Mouse (Mus musculus): ENCODE results near the gene Ap3m1. TPM values are rescaled to one million over a fixed set of nuclear protein-coding genes. Genes with fewer than 3 reads are reported as not detected.
"Not testable (repeated sequence)": the region's sequence is repeated elsewhere in the genome, so short reads cannot be mapped to it uniquely, and the experiment has no call there.

The Ap3m1 gene
- 78.2 and 80.9 TPM in 2 replicates for polyA plus RNA-seq (2015; fragmentation: Nextera tagmentation; extraction: Ambion mirVana)

GRCm38 (mm10) chr14:21052112-21052780, at the start of gene Ap3m1, which contains the start of gene Adk:
TSS of gene Ap3m1 (minus strand) at chr14:21052508.
TSS of gene Adk (plus strand) at chr14:21052574.
- 0% methylated on average over 48 of the region's 48 CpGs for WGBS
- Histone ChIP-seq H3K9ac (peak within 1 kb of the TSS; percentile 76), H3K36me3 (replicated peaks) (no peaks in the 10 kb centered on the region), H3K27ac (peak within 1 kb of the TSS; percentile 97), H3K4me2 (peak within 1 kb of the TSS; percentile 93), H3K9me3 (no peaks in the 10 kb centered on the region), H3K4me1 (peaks cover 16% of the 10 kb centered on the region), H3K4me3 (peak within 1 kb of the TSS; percentile 82), H3K27me3 (replicated peaks) (no peaks in the 10 kb centered on the region)
- peak; percentile 98 for ATAC-seq (replicated peaks)

GRCm38 (mm10) chr14:21101562-21101961, 49.3 kb upstream of the Ap3m1 start:
- no peak overlapping the region for H3K9ac ChIP-seq
- H3K4me1 ChIP-seq: no peaks in the 10 kb centered on the region
- no peaks in the 10 kb centered on the region for H3K36me3 ChIP-seq (replicated peaks)
- no peaks in the 10 kb centered on the region for H3K27me3 ChIP-seq (replicated peaks)
- H3K27ac ChIP-seq: no peak overlapping the region
- H3K4me3 ChIP-seq: no peak overlapping the region
- 56% methylated on average over 7 of the region's 7 CpGs for WGBS
- no peaks in the 10 kb centered on the region for H3K9me3 ChIP-seq
- no peak overlapping the region for H3K4me2 ChIP-seq
- ATAC-seq (replicated peaks): no peak

- no peak overlapping the region for H3K9ac ChIP-seq
- H3K4me1 ChIP-seq: no peaks in the 10 kb centered on the region
- no peak overlapping the region for H3K27ac ChIP-seq
- H3K36me3 ChIP-seq (replicated peaks): no peaks in the 10 kb centered on the region
- no peaks in the 10 kb centered on the region for H3K27me3 ChIP-seq (replicated peaks)
- no peak for ATAC-seq (replicated peaks)
- H3K9me3 ChIP-seq: no peaks in the 10 kb centered on the region
- H3K4me2 ChIP-seq: no peak overlapping the region
- WGBS: 82% methylated on average over 2 of the region's 2 CpGs
- no peak overlapping the region for H3K4me3 ChIP-seq
These were observed 48.6 kb upstream of the Ap3m1 start for GRCm38 (mm10) chr14:21100876-21101275.

GRCm38 (mm10) chr14:21099371-21099770, 47.1 kb upstream of the Ap3m1 start:
- H3K27ac ChIP-seq: no peak overlapping the region
- H3K4me1 ChIP-seq: no peaks in the 10 kb centered on the region
- H3K27me3 ChIP-seq (replicated peaks): no peaks in the 10 kb centered on the region
- H3K4me2 ChIP-seq: no peak overlapping the region
- no peak for ATAC-seq (replicated peaks)
- no peak overlapping the region for H3K9ac ChIP-seq
- no peaks in the 10 kb centered on the region for H3K36me3 ChIP-seq (replicated peaks)
- H3K9me3 ChIP-seq: no peaks in the 10 kb centered on the region
- 84% methylated on average over 7 of the region's 7 CpGs for WGBS
- no peak overlapping the region for H3K4me3 ChIP-seq

- ATAC-seq (replicated peaks): no peak
- Histone ChIP-seq H3K4me3 (no peak overlapping the region), H3K27me3 (replicated peaks) (no peaks in the 10 kb centered on the region), H3K4me2 (no peak overlapping the region), H3K36me3 (replicated peaks) (no peaks in the 10 kb centered on the region), H3K27ac (no peak overlapping the region), H3K9ac (no peak overlapping the region), H3K4me1 (no peaks in the 10 kb centered on the region), H3K9me3 (no peaks in the 10 kb centered on the region)
- WGBS: 91% methylated on average over 4 of the region's 4 CpGs
These were observed 44.4 kb upstream of the Ap3m1 start for GRCm38 (mm10) chr14:21096689-21097088.

GRCm38 (mm10) chr14:21096279-21096678, 44.0 kb upstream of the Ap3m1 start:
- Histone ChIP-seq H3K27ac (no peak overlapping the region), H3K4me3 (no peak overlapping the region), H3K4me1 (no peaks in the 10 kb centered on the region), H3K4me2 (no peak overlapping the region), H3K9ac (no peak overlapping the region), H3K9me3 (no peaks in the 10 kb centered on the region), H3K27me3 (replicated peaks) (no peaks in the 10 kb centered on the region), H3K36me3 (replicated peaks) (no peaks in the 10 kb centered on the region)
- ATAC-seq (replicated peaks): no peak

GRCm38 (mm10) chr14:21094161-21094560, 41.9 kb upstream of the Ap3m1 start:
- ATAC-seq (replicated peaks); H3K4me1 ChIP-seq; H3K27ac ChIP-seq; H3K9me3 ChIP-seq; H3K36me3 ChIP-seq (replicated peaks); H3K9ac ChIP-seq; H3K4me2 ChIP-seq; H3K4me3 ChIP-seq; H3K27me3 ChIP-seq (replicated peaks): not testable (repeated sequence)

GRCm38 (mm10) chr14:21090930-21091486, 38.7 kb upstream of the Ap3m1 start:
- Histone ChIP-seq H3K9ac (no peak overlapping the region), H3K9me3 (no peaks in the 10 kb centered on the region), H3K4me1 (0 out of 2 replicates have a peak, but pooled peaks cover 4% of the 10 kb centered on the region), H3K27me3 (replicated peaks) (no peaks in the 10 kb centered on the region), H3K4me2 (no peak overlapping the region), H3K27ac (no peak overlapping the region), H3K36me3 (replicated peaks) (no peaks in the 10 kb centered on the region), H3K4me3 (no peak overlapping the region)
- WGBS: 93% methylated on average over 3 of the region's 3 CpGs
- no peak for ATAC-seq (replicated peaks)

- no peaks in the 10 kb centered on the region for H3K36me3 ChIP-seq (replicated peaks)
- H3K4me3 ChIP-seq: no peak overlapping the region
- no peak overlapping the region for H3K9ac ChIP-seq
- no peaks in the 10 kb centered on the region for H3K27me3 ChIP-seq (replicated peaks)
- H3K9me3 ChIP-seq: no peaks in the 10 kb centered on the region
- ATAC-seq (replicated peaks): no peak
- no peak overlapping the region for H3K4me2 ChIP-seq
- WGBS: 84% methylated on average over 3 of the region's 3 CpGs
- H3K27ac ChIP-seq: no peak overlapping the region
- H3K4me1 ChIP-seq: 0 out of 2 replicates have a peak, but pooled peaks cover 4% of the 10 kb centered on the region
These were observed 38.1 kb upstream of the Ap3m1 start for GRCm38 (mm10) chr14:21090400-21090799.

- no peak overlapping the region for H3K9ac ChIP-seq
- no peaks in the 10 kb centered on the region for H3K27me3 ChIP-seq (replicated peaks)
- H3K4me1 ChIP-seq: 0 out of 2 replicates have a peak, but pooled peaks cover 4% of the 10 kb centered on the region
- ATAC-seq (replicated peaks): no peak
- H3K27ac ChIP-seq: no peak overlapping the region
- WGBS: 44% methylated on average over 3 of the region's 3 CpGs
- no peaks in the 10 kb centered on the region for H3K36me3 ChIP-seq (replicated peaks)
- no peaks in the 10 kb centered on the region for H3K9me3 ChIP-seq
- no peak overlapping the region for H3K4me3 ChIP-seq
- no peak overlapping the region for H3K4me2 ChIP-seq
These were observed 36.4 kb upstream of the Ap3m1 start for GRCm38 (mm10) chr14:21088731-21089130.

- no peaks in the 10 kb centered on the region for H3K36me3 ChIP-seq (replicated peaks)
- H3K9me3 ChIP-seq: no peaks in the 10 kb centered on the region
- WGBS: 77% methylated on average over 4 of the region's 4 CpGs
- no peak overlapping the region for H3K4me2 ChIP-seq
- H3K27ac ChIP-seq: no peak overlapping the region
- 0 out of 2 replicates have a peak, but pooled peaks cover 4% of the 10 kb centered on the region for H3K4me1 ChIP-seq
- no peaks in the 10 kb centered on the region for H3K27me3 ChIP-seq (replicated peaks)
- H3K4me3 ChIP-seq: no peak overlapping the region
- no peak overlapping the region for H3K9ac ChIP-seq
- ATAC-seq (replicated peaks): no peak
These were observed 35.2 kb upstream of the Ap3m1 start for GRCm38 (mm10) chr14:21087390-21088060.

GRCm38 (mm10) chr14:21086827-21087351, 34.6 kb upstream of the Ap3m1 start:
- H3K4me3 ChIP-seq: no peak overlapping the region
- H3K36me3 ChIP-seq (replicated peaks): no peaks in the 10 kb centered on the region
- ATAC-seq (replicated peaks): no peak
- H3K27me3 ChIP-seq (replicated peaks): no peaks in the 10 kb centered on the region
- no peak overlapping the region for H3K9ac ChIP-seq
- WGBS: 66% methylated on average over 7 of the region's 7 CpGs
- no peak overlapping the region for H3K27ac ChIP-seq
- H3K9me3 ChIP-seq: no peaks in the 10 kb centered on the region
- 0 out of 2 replicates have a peak, but pooled peaks cover 4% of the 10 kb centered on the region for H3K4me1 ChIP-seq
- H3K4me2 ChIP-seq: no peak overlapping the region
